Mouse (Mus musculus) embryonic facial prominence, embryonic 11.5 days (tissue): ENCODE data around the gene Ctrc. TPM values are rescaled to one million over a fixed set of nuclear protein-coding genes. Genes with fewer than 3 reads are reported as not detected.

Source experiments
- ATAC-seq: fragments of 200-750 bp; cut with Nextera tagmentation; replicated peaks from 2 replicates; pipeline ENCODE4 v1.8.0; 2017; ENCODE audit warnings: low read depth; ENCODE audit not compliant: insufficient number of reproducible peaks, low FRiP score, low TSS enrichment
- DNase-seq: peaks from one replicate; pipeline ENCODE4 v3.0.0-alpha.2; 2015; ENCODE audit warnings: low spot score
- H3K27ac ChIP-seq: fragments of 300-500 bp; sonication (generic); replicated peaks from 2 replicates; pipeline ENCODE4 v1.5.1; 2014; ENCODE audit warnings: mild to moderate bottlenecking, low read depth, low read length, control low read depth
- H3K27me3 ChIP-seq: fragments of 300-500 bp; sonication (generic); 2 replicates; pipeline ENCODE4 v1.6.1; 2014; ENCODE audit warnings: mild to moderate bottlenecking, low read length, moderate library complexity, mixed read lengths; ENCODE audit not compliant: control insufficient read depth, insufficient read depth
- H3K36me3 ChIP-seq: fragments of 300-500 bp; sonication (generic); replicated peaks from 2 replicates; pipeline ENCODE4 v1.6.1; 2014; ENCODE audit warnings: low read depth, mild to moderate bottlenecking, low read length, moderate library complexity, mixed read lengths; ENCODE audit not compliant: control insufficient read depth, insufficient read depth
- H3K4me1 ChIP-seq: fragments of 300-500 bp; sonication (generic); 2 replicates; pipeline ENCODE4 v1.6.1; 2014; ENCODE audit warnings: low read length, mixed read lengths; ENCODE audit not compliant: control insufficient read depth, insufficient read depth
- H3K4me2 ChIP-seq: fragments of 300-500 bp; sonication (generic); 2 replicates; pipeline ENCODE4 v1.6.1; 2014; ENCODE audit warnings: low read depth, mild to moderate bottlenecking, control low read depth, low read length, moderate library complexity
- H3K4me3 ChIP-seq: fragments of 300-500 bp; sonication (generic); 2 replicates; pipeline ENCODE4 v1.5.1; 2014; ENCODE audit warnings: low read depth, low read length, control low read depth
- H3K9ac ChIP-seq: fragments of 300-500 bp; sonication (generic); replicated peaks from 2 replicates; pipeline ENCODE4 v1.6.1; 2014; ENCODE audit warnings: mild to moderate bottlenecking, control low read depth, low read length
- H3K9me3 ChIP-seq: fragments of 300-500 bp; sonication (generic); replicated peaks from 2 replicates; pipeline ENCODE4 v1.6.1; 2016; ENCODE audit warnings: mild to moderate bottlenecking, low read length, inconsistent platforms, mixed read lengths; ENCODE audit not compliant: control insufficient read depth
- WGBS: fragments of 180-500 bp; shearing (Covaris S2); extraction: QIAGEN DNeasy Blood & Tissue Kit; methylation state at CpG from one replicate; pipeline ENCODE4 v1.1.7; 2014; 5-methylcytosine and 5-hydroxymethylcytosine counted together
- polyA plus RNA-seq: library from polyadenylated mRNA; unstranded; fragments of >200 nt; fragmentation: Nextera tagmentation; extraction: Ambion mirVana; gene quantifications from 2 replicates; pipeline ENCODE4 v1.2.1, GENCODE M21; 2014

The Ctrc gene
- polyA plus RNA-seq, 1 experiment from 2014 or later: not detected

GRCm38 (mm10) chr4:141865600-141865999 is 19.4 kb upstream of the Ctrc start:
- 89% methylated on average over 5 of the region's 5 CpGs for WGBS
- no peaks in the 10 kb centered on the region for H3K27me3 ChIP-seq
- H3K4me3 ChIP-seq: no peak overlapping the region
- H3K36me3 ChIP-seq: no peaks in the 10 kb centered on the region; the same call in 1 of the 2 replicates
- H3K9ac ChIP-seq: no peak overlapping the region
- no peaks in the 10 kb centered on the region for H3K9me3 ChIP-seq
- no peak for ATAC-seq
- H3K27ac ChIP-seq: no peak overlapping the region
- no peak for DNase-seq
- H3K4me1 ChIP-seq: peaks cover 3% of the 10 kb centered on the region
- no peak overlapping the region for H3K4me2 ChIP-seq

DNA sequence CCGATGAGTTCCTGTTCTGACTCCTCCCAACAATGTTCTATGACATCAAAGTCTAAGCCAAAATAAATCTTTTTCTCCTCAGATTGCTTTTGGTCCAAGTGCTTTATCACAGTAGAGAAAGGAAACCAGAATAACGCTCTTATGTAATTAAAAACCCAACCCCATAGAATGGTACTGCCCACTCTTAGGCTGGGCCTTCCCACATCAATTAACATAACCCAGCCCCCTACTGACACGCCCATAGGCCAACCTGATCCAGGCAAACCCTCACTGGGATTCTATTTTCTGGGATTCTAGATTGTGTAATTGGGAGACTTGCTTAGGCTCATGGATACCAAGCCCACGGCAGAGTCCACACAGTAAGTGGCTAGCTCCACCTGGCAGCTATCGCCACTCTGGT is 18.8 kb upstream of the Ctrc start:
- ATAC-seq (no peak), DNase-seq (no peak)
- no peaks in the 10 kb centered on the region for H3K9me3 ChIP-seq
- H3K4me3 ChIP-seq: no peak overlapping the region
- no peak overlapping the region for H3K9ac ChIP-seq
- H3K4me2 ChIP-seq: no peak overlapping the region
- no peak overlapping the region for H3K27ac ChIP-seq
- H3K4me1 ChIP-seq: peaks cover 3% of the 10 kb centered on the region
- no peaks in the 10 kb centered on the region for H3K27me3 ChIP-seq
- 92% methylated on average over 5 of the region's 5 CpGs for WGBS
- no peaks in the 10 kb centered on the region; the same call in 1 of the 2 replicates for H3K36me3 ChIP-seq

- Histone ChIP-seq H3K4me1 (peaks cover 3% of the 10 kb centered on the region), H3K4me2 (no peak overlapping the region), H3K27ac (no peak overlapping the region), H3K36me3 (no peaks in the 10 kb centered on the region; the same call in 1 of the 2 replicates), H3K27me3 (no peaks in the 10 kb centered on the region), H3K9me3 (no peaks in the 10 kb centered on the region), H3K4me3 (no peak overlapping the region), H3K9ac (no peak overlapping the region)
- WGBS: 94% methylated on average over 8 of the region's 8 CpGs
- ATAC-seq: no peak
- DNase-seq: no peak
These were observed 18.3 kb upstream of the Ctrc start for GRCm38 (mm10) chr4:141864506-141864905.

GRCm38 (mm10) chr4:141863726-141864280 is 17.6 kb upstream of the Ctrc start:
- DNase-seq (no peak), ATAC-seq (no peak)
- no peaks in the 10 kb centered on the region for H3K9me3 ChIP-seq
- H3K27me3 ChIP-seq: no peaks in the 10 kb centered on the region
- WGBS: 87% methylated on average over 7 of the region's 7 CpGs
- no peaks in the 10 kb centered on the region; the same call in 1 of the 2 replicates for H3K36me3 ChIP-seq
- H3K9ac ChIP-seq: no peak overlapping the region
- no peak overlapping the region for H3K27ac ChIP-seq
- H3K4me2 ChIP-seq: no peak overlapping the region
- H3K4me3 ChIP-seq: no peak overlapping the region
- H3K4me1 ChIP-seq: peaks cover 3% of the 10 kb centered on the region

GRCm38 (mm10) chr4:141862867-141863266 is 16.7 kb upstream of the Ctrc start:
- Histone ChIP-seq H3K36me3 (no peaks in the 10 kb centered on the region; the same call in 1 of the 2 replicates), H3K9me3 (no peaks in the 10 kb centered on the region), H3K27me3 (no peaks in the 10 kb centered on the region), H3K9ac (no peak overlapping the region), H3K27ac (no peak overlapping the region), H3K4me1 (peaks cover 3% of the 10 kb centered on the region), H3K4me2 (no peak overlapping the region), H3K4me3 (no peak overlapping the region)
- ATAC-seq (no peak), DNase-seq (no peak)
- 76% methylated on average over 5 of the region's 5 CpGs for WGBS

DNA sequence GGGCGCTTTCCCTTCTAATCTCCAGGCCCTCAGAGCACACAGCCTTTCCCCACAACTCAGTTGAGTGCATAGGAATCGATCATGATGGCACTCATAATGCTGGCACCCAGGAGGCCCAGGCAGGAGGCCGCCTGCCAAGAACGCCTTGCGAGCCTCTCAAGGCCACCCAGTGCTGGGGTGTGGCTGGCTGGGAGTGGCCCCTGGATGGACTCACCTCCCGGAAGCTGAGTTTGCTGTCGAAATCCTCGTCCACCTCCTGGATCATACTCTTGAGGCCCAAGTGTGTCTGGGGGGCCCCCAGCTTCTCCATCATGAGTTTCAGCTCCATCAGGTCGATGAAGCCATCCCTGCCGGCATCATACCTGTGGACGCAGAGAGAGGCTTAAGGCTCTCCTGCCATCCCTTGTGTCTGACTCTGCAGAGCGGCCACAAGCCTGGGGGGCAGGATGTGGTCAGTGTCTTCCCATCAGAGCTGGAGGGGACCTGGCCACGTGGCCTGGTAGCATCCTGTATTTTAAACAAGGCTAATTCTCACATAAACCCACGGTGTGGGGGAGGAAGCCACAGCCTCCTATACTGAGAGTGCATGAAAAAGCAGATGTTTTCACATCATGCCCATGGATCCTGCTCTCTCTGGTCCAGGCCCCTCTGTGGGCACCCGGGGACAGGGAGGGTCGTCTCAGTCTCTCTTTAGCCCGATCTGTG is 15.6 kb upstream of the Ctrc start:
- H3K4me2 ChIP-seq: no peak overlapping the region
- no peaks in the 10 kb centered on the region; the same call in 1 of the 2 replicates for H3K36me3 ChIP-seq
- H3K9me3 ChIP-seq: no peaks in the 10 kb centered on the region
- no peak overlapping the region for H3K27ac ChIP-seq
- no peaks in the 10 kb centered on the region for H3K27me3 ChIP-seq
- DNase-seq: no peak
- no peaks in the 10 kb centered on the region for H3K4me1 ChIP-seq
- WGBS: 84% methylated on average over 17 of the region's 17 CpGs
- ATAC-seq: no peak
- H3K9ac ChIP-seq: no peak overlapping the region
- no peak overlapping the region for H3K4me3 ChIP-seq

GRCm38 (mm10) chr4:141860246-141860841 is 14.2 kb upstream of the Ctrc start:
- H3K36me3 ChIP-seq: no peaks in the 10 kb centered on the region; the same call in 1 of the 2 replicates
- H3K27ac ChIP-seq: no peak overlapping the region
- no peak for DNase-seq
- no peak overlapping the region for H3K9ac ChIP-seq
- no peak for ATAC-seq
- no peaks in the 10 kb centered on the region for H3K9me3 ChIP-seq
- H3K4me2 ChIP-seq: no peak overlapping the region
- H3K4me1 ChIP-seq: no peaks in the 10 kb centered on the region
- no peaks in the 10 kb centered on the region for H3K27me3 ChIP-seq
- WGBS: 70% methylated on average over 19 of the region's 19 CpGs
- H3K4me3 ChIP-seq: no peak overlapping the region

DNA sequence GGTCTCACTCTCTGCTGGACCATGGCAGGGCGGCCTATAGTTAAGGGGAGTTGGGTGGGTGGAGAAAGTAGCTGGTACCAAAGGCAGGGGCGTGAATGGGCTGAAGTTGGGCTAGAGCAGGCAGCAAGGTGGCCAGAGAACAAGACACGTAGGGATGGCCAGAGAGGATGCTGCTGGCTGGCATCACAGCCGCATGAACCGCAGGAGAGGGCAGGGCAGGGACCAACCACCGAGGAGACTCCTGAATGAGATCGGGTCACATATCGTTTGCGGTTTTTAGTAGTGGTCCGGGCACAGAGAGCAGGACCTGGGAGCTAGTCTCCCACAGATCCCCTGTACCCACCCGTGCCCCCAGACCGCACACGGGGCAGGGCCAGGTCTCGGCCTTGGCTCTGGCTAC is 13.2 kb upstream of the Ctrc start:
- ATAC-seq (no peak), DNase-seq (no peak)
- 91% methylated on average over 14 of the region's 14 CpGs for WGBS
- H3K4me1 ChIP-seq: no peaks in the 10 kb centered on the region
- no peak overlapping the region for H3K27ac ChIP-seq
- H3K4me2 ChIP-seq: no peak overlapping the region
- no peaks in the 10 kb centered on the region for H3K36me3 ChIP-seq
- H3K4me3 ChIP-seq: no peak overlapping the region
- no peaks in the 10 kb centered on the region for H3K9me3 ChIP-seq
- no peaks in the 10 kb centered on the region for H3K27me3 ChIP-seq
- no peak overlapping the region for H3K9ac ChIP-seq
